Mouse (Mus musculus): ENCODE data around the gene Msi2.

Gene Msi2

GRCm38 (mm10) chr11:88613008-88613407 is 105.3 kb downstream of the Msi2 start:
- DNase-seq, result no peak

- peak; percentile 61 for DNase-seq
Measured at GRCm38 (mm10) chr11:88612141-88612540, 106.2 kb downstream of the Msi2 start.

- DNase-seq, result no peak
Measured at GRCm38 (mm10) chr11:88610809-88611208, 107.5 kb downstream of the Msi2 start.

- DNase-seq, result no peak
Measured at GRCm38 (mm10) chr11:88610112-88610511, 108.2 kb downstream of the Msi2 start.

- no peak for DNase-seq
Measured at GRCm38 (mm10) chr11:88608584-88608983, 109.7 kb downstream of the Msi2 start.

GRCm38 (mm10) chr11:88607725-88608383 is 110.5 kb downstream of the Msi2 start:
- peak; percentile 51 for DNase-seq

GRCm38 (mm10) chr11:88605771-88606170 is 112.5 kb downstream of the Msi2 start:
- DNase-seq, result no peak

- DNase-seq, result no peak
Measured at GRCm38 (mm10) chr11:88605098-88605525, 113.2 kb downstream of the Msi2 start.

GRCm38 (mm10) chr11:88604635-88605034 is 113.7 kb downstream of the Msi2 start:
- DNase-seq, result no peak

GRCm38 (mm10) chr11:88603366-88603765 is 114.9 kb downstream of the Msi2 start:
- DNase-seq, result no peak

GRCm38 (mm10) chr11:88602471-88603120 is 115.7 kb downstream of the Msi2 start:
- DNase-seq, result no peak

- DNase-seq, result no peak
Measured at GRCm38 (mm10) chr11:88600194-88600593, 118.1 kb downstream of the Msi2 start.

- no peak for DNase-seq
Measured at GRCm38 (mm10) chr11:88599332-88600130, 118.8 kb downstream of the Msi2 start.

GRCm38 (mm10) chr11:88598848-88599175 is 119.5 kb downstream of the Msi2 start:
- DNase-seq, result no peak

- no peak for DNase-seq
Measured at GRCm38 (mm10) chr11:88598150-88598847, 120.0 kb downstream of the Msi2 start.

- no peak for DNase-seq
Measured at GRCm38 (mm10) chr11:88595616-88596015, 122.7 kb downstream of the Msi2 start.

GRCm38 (mm10) chr11:88594804-88595611 is 123.3 kb downstream of the Msi2 start:
- no peak for DNase-seq

GRCm38 (mm10) chr11:88594010-88594409 is 124.3 kb downstream of the Msi2 start:
- no peak for DNase-seq

GRCm38 (mm10) chr11:88592099-88592498 is 126.2 kb downstream of the Msi2 start:
- DNase-seq, result no peak

- DNase-seq, result no peak
Measured at GRCm38 (mm10) chr11:88590647-88591046, 127.7 kb downstream of the Msi2 start.

GRCm38 (mm10) chr11:88589641-88590040 is 128.7 kb downstream of the Msi2 start:
- DNase-seq, result no peak

GRCm38 (mm10) chr11:88588688-88589210 is 129.6 kb downstream of the Msi2 start:
- DNase-seq, result no peak
